Mouse (Mus musculus): ENCODE measurements at regions not wholly inside any gene's neighbourhood (a gene's known extent, or its start where the extent isn't known, plus 50 kb on each side); places are given as distances from the start of the nearest gene placed in this dataset.
"Not testable (repeated sequence)": the region's sequence is repeated elsewhere in the genome, so short reads cannot be mapped to it uniquely, and the experiment has no call there.

DNA sequence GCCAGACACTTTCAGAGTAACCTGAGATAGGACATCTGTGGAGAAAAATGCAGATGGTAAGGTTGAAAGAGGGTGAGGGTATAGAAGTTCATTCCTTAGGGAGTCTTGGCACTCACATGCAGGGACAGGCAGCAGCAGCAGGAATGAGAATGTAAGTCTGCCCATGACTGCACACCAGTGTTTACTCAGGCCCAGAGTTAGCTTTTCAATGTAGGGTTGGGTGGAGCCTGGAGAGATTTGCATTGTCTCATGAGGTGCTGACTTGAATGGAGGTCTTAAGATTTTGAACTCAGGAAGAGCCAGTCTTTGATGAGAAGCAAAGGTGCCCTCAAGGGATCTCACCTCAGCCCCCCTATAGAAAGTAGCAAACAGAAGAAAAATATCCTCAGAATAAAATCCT, 918.9 kb downstream of the Adam6a start:
- no peak overlapping the region for H3K9ac ChIP-seq
- no peaks in the 10 kb centered on the region for H3K36me3 ChIP-seq (replicated peaks)
- ATAC-seq (ENCODE audit: insufficient read depth), result no peak
- no peaks in the 10 kb centered on the region for H3K27me3 ChIP-seq
- H3K4me2 ChIP-seq, result no peak overlapping the region
- H3K4me1 ChIP-seq (replicated peaks), result no peaks in the 10 kb centered on the region
- no peak overlapping the region for H3K4me3 ChIP-seq (replicated peaks)
- H3K27ac ChIP-seq (replicated peaks), result no peak overlapping the region
- H3K9me3 ChIP-seq (replicated peaks), result no peaks in the 10 kb centered on the region

DNA sequence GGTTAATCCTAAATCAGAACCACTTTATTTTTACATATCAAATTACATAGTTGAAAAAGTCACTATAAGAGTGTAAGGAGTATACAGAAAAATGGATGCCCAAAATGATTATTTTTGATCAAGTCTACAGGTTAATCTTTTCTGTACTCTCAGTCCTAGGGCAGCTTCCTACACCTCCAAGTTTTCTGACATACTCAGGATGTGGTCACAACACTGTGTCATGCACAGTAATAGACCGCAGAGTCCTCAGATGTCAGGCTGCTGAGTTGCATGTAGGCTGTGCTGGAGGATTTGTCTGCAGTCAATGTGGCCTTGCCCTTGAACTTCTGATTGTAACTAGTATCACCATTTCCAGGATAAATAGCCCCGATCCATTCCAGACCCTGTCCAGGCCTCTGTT, 925.1 kb downstream of the Adam6a start:
- no peak for ATAC-seq (ENCODE audit: insufficient read depth)
- H3K27me3 ChIP-seq, result no peaks in the 10 kb centered on the region
- no peak overlapping the region for H3K9ac ChIP-seq
- H3K4me2 ChIP-seq, result no peak overlapping the region
- WGBS (ENCODE audit: insufficient replicate concordance), result 79% methylated on average over 2 of the region's 2 CpGs
- no peak overlapping the region for H3K4me3 ChIP-seq (replicated peaks)
- no peaks in the 10 kb centered on the region for H3K36me3 ChIP-seq (replicated peaks)
- no peaks in the 10 kb centered on the region for H3K4me1 ChIP-seq (replicated peaks)
- no peak overlapping the region for H3K27ac ChIP-seq (replicated peaks)
- H3K9me3 ChIP-seq (replicated peaks), result no peaks in the 10 kb centered on the region

DNA sequence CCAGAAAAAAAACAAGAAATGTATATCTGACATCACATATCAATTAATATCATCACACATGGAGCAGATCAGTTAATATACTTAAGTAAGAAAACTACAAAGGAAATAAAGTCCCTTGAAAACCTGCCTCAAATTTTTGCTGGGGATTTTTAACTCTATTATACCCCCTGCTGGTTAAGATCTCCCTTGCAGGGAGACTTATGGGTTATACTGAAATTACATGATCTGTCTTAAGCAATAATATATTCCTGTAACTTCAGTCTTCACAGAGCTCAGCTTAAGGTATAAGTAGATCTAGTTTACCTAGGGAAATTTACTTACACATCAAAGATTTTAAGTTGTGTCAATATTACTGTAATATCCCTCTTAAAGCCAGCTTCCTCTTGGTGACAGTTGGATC, 929.0 kb downstream of the Adam6a start:
- H3K9ac ChIP-seq; ATAC-seq (ENCODE audit: insufficient read depth): not testable (repeated sequence)

DNA sequence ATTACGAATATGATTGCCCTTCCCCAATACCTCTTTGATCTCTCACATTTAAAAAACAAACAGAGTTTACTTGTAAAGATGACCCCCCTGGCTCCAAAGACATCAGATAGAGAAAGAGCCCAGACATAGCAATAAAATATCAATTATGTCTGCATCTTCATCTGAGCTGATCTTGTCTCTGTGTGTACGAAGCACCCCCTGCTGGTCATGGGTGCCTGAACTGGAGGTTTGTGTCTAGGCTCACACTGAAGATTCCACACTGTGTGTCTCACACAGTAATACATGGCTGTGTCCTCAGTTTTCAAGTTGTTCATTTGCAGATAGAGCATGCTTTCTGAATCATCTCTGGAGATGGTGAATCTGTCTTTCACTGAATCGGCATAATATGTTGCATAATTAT, 935.0 kb downstream of the Adam6a start:
- 0 out of 2 replicates have a peak, but pooled peaks cover 5% of the 10 kb centered on the region for H3K9me3 ChIP-seq (replicated peaks)
- WGBS (ENCODE audit: insufficient replicate concordance), result 62% methylated on average over 3 of the region's 3 CpGs
- H3K4me3 ChIP-seq (replicated peaks), result no peak overlapping the region
- H3K4me2 ChIP-seq, result no peak overlapping the region
- no peaks in the 10 kb centered on the region for H3K27me3 ChIP-seq
- no peaks in the 10 kb centered on the region for H3K36me3 ChIP-seq (replicated peaks)
- H3K4me1 ChIP-seq (replicated peaks), result no peaks in the 10 kb centered on the region
- H3K9ac ChIP-seq, result no peak overlapping the region
- no peak for ATAC-seq (ENCODE audit: insufficient read depth)
- H3K27ac ChIP-seq (replicated peaks), result no peak overlapping the region

More for the DNA sequence above, 929.0 kb downstream of the Adam6a start:
- H3K36me3 ChIP-seq (replicated peaks); H3K9me3 ChIP-seq (replicated peaks); H3K4me2 ChIP-seq; H3K4me3 ChIP-seq (replicated peaks); H3K27me3 ChIP-seq; H3K4me1 ChIP-seq (replicated peaks); H3K27ac ChIP-seq (replicated peaks): not testable (repeated sequence)

DNA sequence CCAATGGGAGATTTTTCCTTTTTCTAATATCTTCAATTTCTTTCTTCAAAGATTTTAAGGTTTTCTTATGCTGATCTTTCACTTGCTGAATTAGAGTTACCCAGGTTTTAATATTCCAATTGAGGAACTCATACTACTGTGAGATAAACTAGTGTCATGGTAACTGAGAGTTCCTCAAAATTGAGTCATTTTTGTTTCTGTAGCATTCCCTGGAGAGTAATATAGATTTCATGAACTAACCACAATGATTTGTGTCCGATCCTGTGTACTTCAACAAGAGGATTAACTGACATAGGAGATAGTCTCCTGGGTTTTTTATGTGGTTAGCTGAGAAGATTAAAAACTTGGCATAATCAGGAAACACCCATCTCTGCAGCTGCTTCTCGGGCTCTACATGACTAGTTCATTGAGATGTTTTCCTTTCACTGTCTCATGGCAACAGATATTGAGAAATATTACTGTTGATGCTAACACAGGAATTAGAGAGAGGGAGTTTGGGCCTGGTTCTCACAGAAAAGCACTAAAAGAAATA, 949.9 kb downstream of the Adam6a start:
- H3K4me3 ChIP-seq (replicated peaks); H3K9me3 ChIP-seq (replicated peaks); H3K4me2 ChIP-seq; H3K36me3 ChIP-seq (replicated peaks); H3K9ac ChIP-seq; H3K27ac ChIP-seq (replicated peaks); H3K27me3 ChIP-seq; H3K4me1 ChIP-seq (replicated peaks); ATAC-seq (ENCODE audit: insufficient read depth): not testable (repeated sequence)
- 36% methylated on average over 2 of the region's 2 CpGs for WGBS (ENCODE audit: insufficient replicate concordance)

DNA sequence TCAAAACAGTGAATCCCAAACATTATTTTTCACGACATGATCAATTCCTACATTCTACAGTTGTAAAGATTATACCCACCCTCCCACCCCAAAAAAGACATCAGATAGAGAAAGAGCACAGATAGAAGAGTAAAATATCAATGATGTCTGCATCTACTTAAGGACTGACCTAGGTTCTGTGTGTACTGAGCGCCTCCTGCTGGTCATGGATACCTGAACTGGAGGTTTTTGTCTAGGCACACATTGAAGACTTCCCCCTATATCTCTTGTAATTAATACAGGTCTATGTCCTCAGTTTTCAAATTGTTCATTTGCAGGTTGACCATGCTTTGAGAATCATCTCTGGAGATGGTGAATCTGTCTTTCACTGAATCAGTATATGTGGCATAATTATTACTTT, 952.0 kb downstream of the Adam6a start:
- no peak for ATAC-seq (ENCODE audit: insufficient read depth)

DNA sequence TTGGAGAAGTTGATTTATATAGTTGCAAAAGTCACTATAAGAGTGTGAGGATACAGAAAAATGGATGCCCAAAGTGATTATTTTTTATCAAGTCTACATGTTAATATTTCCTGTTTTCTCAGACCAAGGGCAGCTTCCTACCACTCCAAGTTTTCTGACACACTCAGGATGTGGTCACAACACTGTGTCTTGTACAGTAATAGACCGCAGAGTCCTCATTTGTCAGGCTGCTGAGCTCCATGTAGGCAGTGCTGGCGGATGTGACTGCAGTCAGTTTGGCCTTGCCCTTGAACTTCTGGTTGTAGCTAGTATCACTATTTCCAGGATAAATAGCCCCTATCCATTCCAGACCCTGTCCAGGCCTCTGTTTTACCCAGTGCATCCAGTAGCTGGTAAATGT, 969.4 kb downstream of the Adam6a start:
- H3K4me3 ChIP-seq (replicated peaks), result no peak overlapping the region
- H3K36me3 ChIP-seq (replicated peaks), result no peaks in the 10 kb centered on the region
- no peak overlapping the region for H3K9ac ChIP-seq
- no peaks in the 10 kb centered on the region for H3K4me1 ChIP-seq (replicated peaks)
- ATAC-seq (ENCODE audit: insufficient read depth), result no peak
- no peaks in the 10 kb centered on the region for H3K9me3 ChIP-seq (replicated peaks)
- no peaks in the 10 kb centered on the region for H3K27me3 ChIP-seq
- 53% methylated on average over 2 of the region's 2 CpGs for WGBS (ENCODE audit: insufficient replicate concordance)
- no peak overlapping the region for H3K4me2 ChIP-seq
- H3K27ac ChIP-seq (replicated peaks), result no peak overlapping the region

More for the DNA sequence above, 952.0 kb downstream of the Adam6a start:
- no peaks in the 10 kb centered on the region for H3K4me1 ChIP-seq (replicated peaks)
- no peak overlapping the region for H3K9ac ChIP-seq
- no peak overlapping the region for H3K4me3 ChIP-seq (replicated peaks)
- no peaks in the 10 kb centered on the region for H3K27me3 ChIP-seq
- no peak overlapping the region for H3K27ac ChIP-seq (replicated peaks)
- WGBS (ENCODE audit: insufficient replicate concordance), result 27% methylated on average over 2 of the region's 2 CpGs
- H3K36me3 ChIP-seq (replicated peaks), result no peaks in the 10 kb centered on the region
- no peaks in the 10 kb centered on the region for H3K9me3 ChIP-seq (replicated peaks)
- no peak overlapping the region for H3K4me2 ChIP-seq

DNA sequence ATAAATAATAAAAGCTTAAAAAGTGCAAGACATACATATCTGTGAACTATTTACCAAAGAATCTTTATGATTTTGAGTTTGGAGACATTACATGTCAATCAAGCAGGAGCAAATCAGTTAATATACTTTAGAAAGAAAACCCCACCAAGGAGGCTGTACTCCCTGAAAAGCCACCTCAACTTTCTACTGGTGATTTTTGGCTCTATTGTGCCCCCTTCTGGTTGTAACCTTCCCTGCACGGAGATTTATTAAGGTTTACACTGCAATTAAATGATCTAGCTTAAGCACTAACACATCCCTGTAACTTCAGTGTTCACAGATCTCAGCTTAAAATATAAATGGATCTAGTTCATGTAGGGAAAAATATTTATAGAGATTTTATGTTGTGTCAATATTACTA, 998.4 kb downstream of the Adam6a start:
- H3K4me2 ChIP-seq; H3K4me1 ChIP-seq (replicated peaks); H3K9ac ChIP-seq; ATAC-seq (ENCODE audit: insufficient read depth); H3K36me3 ChIP-seq (replicated peaks); H3K9me3 ChIP-seq (replicated peaks); H3K27ac ChIP-seq (replicated peaks); H3K4me3 ChIP-seq (replicated peaks); H3K27me3 ChIP-seq: not testable (repeated sequence)
- WGBS (ENCODE audit: insufficient replicate concordance), result 38% methylated on average over 1 of the region's 1 CpGs

DNA sequence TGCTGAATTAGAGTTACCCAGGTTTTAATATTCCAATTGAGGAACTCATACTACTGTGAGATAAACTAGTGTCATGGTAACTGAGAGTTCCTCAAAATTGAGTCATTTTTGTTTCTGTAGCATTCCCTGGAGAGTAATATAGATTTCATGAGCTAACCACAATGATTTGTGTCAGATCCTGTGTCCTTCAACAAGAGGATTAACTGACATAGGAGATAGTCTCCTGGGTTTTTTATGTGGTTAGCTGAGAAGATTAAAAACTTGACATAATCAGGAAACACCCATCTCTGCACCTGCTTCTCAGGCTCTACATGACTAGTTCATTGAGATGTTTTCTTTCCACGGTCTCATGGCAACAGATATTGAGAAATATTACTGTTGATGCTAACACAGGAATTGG, 1001.2 kb downstream of the Adam6a start:
- H3K27ac ChIP-seq (replicated peaks); H3K4me2 ChIP-seq; H3K4me1 ChIP-seq (replicated peaks); ATAC-seq (ENCODE audit: insufficient read depth); H3K4me3 ChIP-seq (replicated peaks); H3K9ac ChIP-seq; H3K36me3 ChIP-seq (replicated peaks); H3K27me3 ChIP-seq; H3K9me3 ChIP-seq (replicated peaks): not testable (repeated sequence)
- 33% methylated on average over 1 of the region's 1 CpGs for WGBS (ENCODE audit: insufficient replicate concordance)

DNA sequence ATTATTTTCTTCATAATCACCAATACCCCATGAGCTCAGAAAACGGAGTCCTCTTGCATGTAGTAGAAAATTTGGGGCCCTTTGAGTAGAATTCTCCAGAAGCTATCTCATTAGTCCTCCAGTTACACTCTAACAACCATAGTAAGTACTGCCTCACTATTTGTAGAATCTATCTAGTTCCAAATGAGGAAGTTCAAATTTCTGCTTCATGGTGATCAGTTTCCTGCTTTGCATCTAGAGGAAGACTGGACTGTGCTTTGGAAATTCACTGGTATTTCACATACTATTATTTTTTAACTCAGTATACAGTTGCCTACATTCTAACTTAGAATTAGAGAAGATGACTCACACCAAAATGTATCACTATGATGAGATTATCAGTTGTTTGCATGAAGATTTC, 1018.7 kb downstream of the Adam6a start:
- Histone ChIP-seq H3K4me1 (replicated peaks) (no peaks in the 10 kb centered on the region), H3K4me2 (no peak overlapping the region), H3K36me3 (replicated peaks) (no peaks in the 10 kb centered on the region), H3K4me3 (replicated peaks) (no peak overlapping the region), H3K9me3 (replicated peaks) (no peaks in the 10 kb centered on the region), H3K27me3 (no peaks in the 10 kb centered on the region), H3K27ac (replicated peaks) (no peak overlapping the region), H3K9ac (no peak overlapping the region)
- no peak for ATAC-seq (ENCODE audit: insufficient read depth)
- 51% methylated on average over 1 of the region's 1 CpGs for WGBS (ENCODE audit: insufficient replicate concordance)

DNA sequence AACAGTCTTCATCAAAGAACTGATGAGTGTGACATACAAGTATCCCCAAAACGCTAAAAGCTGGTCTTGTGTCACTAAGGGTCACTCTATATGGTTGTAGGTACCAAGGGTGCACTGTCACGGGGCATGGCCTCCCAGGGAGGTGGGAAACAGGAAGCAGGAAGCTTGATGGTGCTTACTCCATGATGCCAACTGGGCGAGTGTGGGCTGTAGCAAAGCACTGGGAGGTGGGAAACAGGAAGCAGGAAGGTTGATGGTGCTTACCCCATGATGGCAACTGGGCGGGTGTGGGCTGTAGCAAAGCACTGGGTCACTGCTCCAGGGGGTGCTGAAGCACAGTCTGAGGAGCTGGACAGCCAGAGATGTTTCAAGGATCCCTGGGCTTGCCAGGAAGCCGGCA, 1019.3 kb downstream of the Adam6a start:
- ATAC-seq (ENCODE audit: insufficient read depth), result no peak
- no peak overlapping the region for H3K4me2 ChIP-seq
- H3K4me1 ChIP-seq (replicated peaks), result no peaks in the 10 kb centered on the region
- H3K9ac ChIP-seq, result no peak overlapping the region
- no peaks in the 10 kb centered on the region for H3K36me3 ChIP-seq (replicated peaks)
- H3K4me3 ChIP-seq (replicated peaks), result no peak overlapping the region
- no peak overlapping the region for H3K27ac ChIP-seq (replicated peaks)
- H3K9me3 ChIP-seq (replicated peaks), result no peaks in the 10 kb centered on the region
- no peaks in the 10 kb centered on the region for H3K27me3 ChIP-seq
- 31% methylated on average over 5 of the region's 5 CpGs for WGBS (ENCODE audit: insufficient replicate concordance)

DNA sequence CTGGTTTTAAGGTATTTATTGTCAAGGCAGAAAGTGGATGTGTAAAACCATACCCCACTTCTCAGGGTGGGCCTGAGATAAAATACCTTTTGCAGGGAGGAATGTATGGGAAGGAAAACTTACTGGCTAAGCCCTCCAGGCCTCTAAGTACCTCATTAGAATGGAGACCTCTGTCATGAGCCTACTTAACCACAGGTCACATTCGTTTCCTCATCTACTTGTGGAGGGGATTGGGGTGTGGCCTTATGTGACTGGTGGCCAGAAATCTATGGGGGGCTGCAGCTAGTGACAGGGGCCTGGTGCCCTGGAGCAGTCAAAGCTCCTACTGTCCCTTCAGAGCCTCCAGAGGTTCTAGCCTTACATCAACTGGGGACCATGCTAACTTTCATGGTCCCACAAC, 1020.0 kb downstream of the Adam6a start:
- H3K4me1 ChIP-seq (replicated peaks), result no peaks in the 10 kb centered on the region
- no peak overlapping the region for H3K4me3 ChIP-seq (replicated peaks)
- no peaks in the 10 kb centered on the region for H3K27me3 ChIP-seq
- no peak overlapping the region for H3K4me2 ChIP-seq
- no peak overlapping the region for H3K9ac ChIP-seq
- ATAC-seq (ENCODE audit: insufficient read depth), result no peak
- H3K9me3 ChIP-seq (replicated peaks), result no peaks in the 10 kb centered on the region
- H3K27ac ChIP-seq (replicated peaks), result no peak overlapping the region
- WGBS (ENCODE audit: insufficient replicate concordance), result 16% methylated on average over 1 of the region's 1 CpGs
- no peaks in the 10 kb centered on the region for H3K36me3 ChIP-seq (replicated peaks)
